Mouse (Mus musculus): ENCODE data around the gene Fhl2. TPM values are rescaled to one million over a fixed set of nuclear protein-coding genes. Genes with fewer than 3 reads are reported as not detected.

Fhl2 gene
- polyA plus RNA-seq, 1 experiment, result not detected

- WGBS, result 67% methylated on average over 2 of the region's 2 CpGs
- Histone ChIP-seq H3K4me1 (ENCODE audit: control insufficient read depth, insufficient read depth, low read length) (no peaks in the 10 kb centered on the region), H3K4me3 (ENCODE audit: insufficient read depth, low read depth, low read length) (no peak overlapping the region), H3K27ac (ENCODE audit: insufficient read depth, low read depth, low read length) (no peak overlapping the region)
- TF ChIP-seq CTCF (IDR thresholded peaks at IDR 0.05; ENCODE audit: insufficient read depth, low read depth, low read length) (no peak), POLR2A (IDR thresholded peaks at IDR 0.05; ENCODE audit: insufficient read depth, low read depth, low read length) (no peak)
Measured at GRCm38 (mm10) chr1:43224171-43224570, 27.4 kb upstream of the Fhl2 start.

- H3K4me1 ChIP-seq (ENCODE audit: control insufficient read depth, insufficient read depth, low read length), result 0 out of 2 replicates have a peak, but pooled peaks cover 2% of the 10 kb centered on the region
- 71% methylated on average over 5 of the region's 5 CpGs for WGBS
- no peak overlapping the region for H3K27ac ChIP-seq (ENCODE audit: insufficient read depth, low read depth, low read length)
- TF ChIP-seq CTCF (IDR thresholded peaks at IDR 0.05; ENCODE audit: insufficient read depth, low read depth, low read length) (no peak), POLR2A (IDR thresholded peaks at IDR 0.05; ENCODE audit: insufficient read depth, low read depth, low read length) (no peak)
- no peak overlapping the region for H3K4me3 ChIP-seq (ENCODE audit: insufficient read depth, low read depth, low read length)
Measured at GRCm38 (mm10) chr1:43223097-43223496, 26.3 kb upstream of the Fhl2 start.

DNA sequence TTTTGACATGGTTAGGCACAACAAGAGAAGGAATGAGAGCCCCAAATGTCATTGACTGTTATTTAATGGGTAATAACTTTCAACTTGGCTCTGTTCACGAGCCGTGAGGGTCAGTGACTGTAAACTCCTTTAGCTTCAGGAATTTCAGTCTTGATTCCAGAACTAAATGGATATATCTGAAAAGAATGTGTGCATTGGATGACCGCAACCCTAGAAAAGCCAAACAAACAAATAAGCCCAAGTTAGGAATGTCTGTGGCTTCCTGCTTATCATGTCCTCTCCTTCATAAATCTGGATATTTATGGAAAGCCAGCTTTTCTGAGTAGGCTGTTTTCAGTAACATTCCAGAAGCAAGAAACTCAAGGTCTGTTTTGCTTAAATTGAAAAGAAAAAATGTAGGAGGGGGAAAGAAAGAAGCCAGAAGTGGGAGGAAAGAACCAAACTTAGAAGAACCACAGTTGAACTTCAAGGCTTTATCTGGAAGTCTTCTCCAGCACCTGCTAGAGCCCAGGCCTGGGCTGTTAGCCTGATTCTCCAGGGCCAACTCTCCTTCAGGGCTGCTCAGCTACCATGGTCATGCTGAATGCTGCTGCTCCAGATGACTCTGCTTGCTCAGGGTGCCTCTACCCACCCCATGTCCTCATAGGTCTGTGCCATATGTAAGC is 21.4 kb upstream of the Fhl2 start:
- H3K27ac ChIP-seq (ENCODE audit: insufficient read depth, low read depth, low read length), result no peak overlapping the region
- H3K4me3 ChIP-seq (ENCODE audit: insufficient read depth, low read depth, low read length), result no peak overlapping the region
- TF ChIP-seq POLR2A (IDR thresholded peaks at IDR 0.05; ENCODE audit: insufficient read depth, low read depth, low read length) (no peak), CTCF (IDR thresholded peaks at IDR 0.05; ENCODE audit: insufficient read depth, low read depth, low read length) (no peak)
- 0 out of 2 replicates have a peak, but pooled peaks cover 2% of the 10 kb centered on the region for H3K4me1 ChIP-seq (ENCODE audit: control insufficient read depth, insufficient read depth, low read length)
- 92% methylated on average over 3 of the region's 3 CpGs for WGBS

GRCm38 (mm10) chr1:43215601-43216000 is 18.8 kb upstream of the Fhl2 start:
- H3K4me3 ChIP-seq (ENCODE audit: insufficient read depth, low read depth, low read length), result no peak overlapping the region
- 62% methylated on average over 3 of the region's 3 CpGs for WGBS
- TF ChIP-seq CTCF (IDR thresholded peaks at IDR 0.05; ENCODE audit: insufficient read depth, low read depth, low read length) (no peak), POLR2A (IDR thresholded peaks at IDR 0.05; ENCODE audit: insufficient read depth, low read depth, low read length) (no peak)
- H3K27ac ChIP-seq (ENCODE audit: insufficient read depth, low read depth, low read length), result no peak overlapping the region
- H3K4me1 ChIP-seq (ENCODE audit: control insufficient read depth, insufficient read depth, low read length), result 0 out of 2 replicates have a peak, but pooled peaks cover 2% of the 10 kb centered on the region

GRCm38 (mm10) chr1:43211274-43211673 is 14.5 kb upstream of the Fhl2 start:
- Histone ChIP-seq H3K4me3 (ENCODE audit: insufficient read depth, low read depth, low read length) (no peak overlapping the region), H3K4me1 (ENCODE audit: control insufficient read depth, insufficient read depth, low read length) (no peaks in the 10 kb centered on the region), H3K27ac (ENCODE audit: insufficient read depth, low read depth, low read length) (no peak overlapping the region)
- 24% methylated on average over 1 of the region's 1 CpGs for WGBS
- no peak for TF ChIP-seq CTCF (IDR thresholded peaks at IDR 0.05; ENCODE audit: insufficient read depth, low read depth, low read length)
- no peak for TF ChIP-seq POLR2A (IDR thresholded peaks at IDR 0.05; ENCODE audit: insufficient read depth, low read depth, low read length)

DNA sequence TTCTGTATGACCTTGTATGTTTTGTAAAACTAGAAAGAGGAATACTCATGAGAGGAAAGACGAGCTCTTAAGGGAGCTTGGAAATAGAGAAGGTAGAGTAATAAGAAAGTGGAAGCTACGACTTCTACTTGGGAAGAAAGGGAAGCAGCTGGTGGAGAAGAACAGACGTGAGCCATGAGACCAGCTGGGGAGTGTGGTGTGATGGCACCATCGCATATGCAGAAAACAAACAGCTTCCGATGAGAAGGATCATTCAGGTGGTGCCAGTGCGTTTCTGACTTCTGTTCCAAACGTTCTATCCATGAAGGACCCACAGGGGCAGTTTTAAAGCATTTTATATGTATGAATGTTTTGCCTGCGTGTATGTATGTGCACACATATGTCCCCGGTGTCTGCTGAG is 13.5 kb upstream of the Fhl2 start:
- H3K4me1 ChIP-seq (ENCODE audit: control insufficient read depth, insufficient read depth, low read length), result no peaks in the 10 kb centered on the region
- 84% methylated on average over 9 of the region's 9 CpGs for WGBS
- no peak overlapping the region for H3K4me3 ChIP-seq (ENCODE audit: insufficient read depth, low read depth, low read length)
- H3K27ac ChIP-seq (ENCODE audit: insufficient read depth, low read depth, low read length), result no peak overlapping the region
- TF ChIP-seq POLR2A (IDR thresholded peaks at IDR 0.05; ENCODE audit: insufficient read depth, low read depth, low read length), result no peak
- no peak for TF ChIP-seq CTCF (IDR thresholded peaks at IDR 0.05; ENCODE audit: insufficient read depth, low read depth, low read length)

DNA sequence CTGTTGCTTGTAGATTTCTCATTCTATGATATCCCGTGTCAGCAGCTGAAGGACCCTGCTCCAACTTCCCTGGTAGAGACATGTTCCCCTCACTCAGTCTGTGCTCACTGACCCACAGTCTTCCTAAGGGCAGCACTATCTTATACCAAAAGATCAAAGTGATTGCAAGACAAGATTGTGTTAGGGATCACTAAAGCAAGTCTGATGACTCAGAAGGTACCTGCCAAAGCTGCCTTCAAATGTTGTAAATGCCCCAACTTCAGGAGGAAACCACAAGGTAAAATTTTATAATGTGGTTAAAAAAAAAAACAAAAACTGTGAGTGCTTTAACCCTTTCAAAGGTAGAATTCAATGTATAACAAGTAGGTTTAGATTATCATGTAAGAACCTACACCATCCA is 10.4 kb upstream of the Fhl2 start:
- Histone ChIP-seq H3K4me3 (ENCODE audit: insufficient read depth, low read depth, low read length) (no peak overlapping the region), H3K4me1 (ENCODE audit: control insufficient read depth, insufficient read depth, low read length) (no peaks in the 10 kb centered on the region), H3K27ac (ENCODE audit: insufficient read depth, low read depth, low read length) (no peak overlapping the region)
- WGBS, result 97% methylated on average over 1 of the region's 1 CpGs
- TF ChIP-seq POLR2A (IDR thresholded peaks at IDR 0.05; ENCODE audit: insufficient read depth, low read depth, low read length), result no peak
- TF ChIP-seq CTCF (IDR thresholded peaks at IDR 0.05; ENCODE audit: insufficient read depth, low read depth, low read length), result no peak

DNA sequence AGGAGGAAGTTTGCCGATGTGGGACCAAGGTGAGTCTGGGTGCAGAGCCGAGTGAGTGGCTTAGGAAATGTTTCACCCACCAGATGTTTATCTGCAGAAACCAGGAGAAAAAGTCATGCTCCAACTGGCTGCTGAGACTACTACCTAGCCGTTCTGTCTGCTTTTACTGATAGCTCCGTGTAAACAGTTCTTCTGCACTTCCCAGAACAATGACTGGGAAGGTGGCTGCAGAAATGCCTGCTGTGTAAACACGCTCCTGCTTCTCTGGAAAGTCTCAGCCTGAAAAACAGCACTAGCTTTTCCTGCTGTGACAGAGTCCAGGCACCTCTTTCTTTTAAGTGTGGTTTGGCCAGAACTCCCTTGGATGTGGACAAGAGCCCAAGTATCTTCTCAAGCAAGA is 6.5 kb upstream of the Fhl2 start:
- no peak for TF ChIP-seq CTCF (IDR thresholded peaks at IDR 0.05; ENCODE audit: insufficient read depth, low read depth, low read length)
- Histone ChIP-seq H3K4me3 (ENCODE audit: insufficient read depth, low read depth, low read length) (no peak overlapping the region), H3K4me1 (ENCODE audit: control insufficient read depth, insufficient read depth, low read length) (peaks cover 3% of the 10 kb centered on the region; the same call in 1 of the 2 replicates), H3K27ac (ENCODE audit: insufficient read depth, low read depth, low read length) (no peak overlapping the region)
- WGBS, result 73% methylated on average over 5 of the region's 5 CpGs

GRCm38 (mm10) chr1:43202226-43202625 is 5.4 kb upstream of the Fhl2 start:
- Histone ChIP-seq H3K4me3 (ENCODE audit: insufficient read depth, low read depth, low read length) (no peak overlapping the region), H3K4me1 (ENCODE audit: control insufficient read depth, insufficient read depth, low read length) (peaks cover 3% of the 10 kb centered on the region; the same call in 1 of the 2 replicates), H3K27ac (ENCODE audit: insufficient read depth, low read depth, low read length) (no peak overlapping the region)
- TF ChIP-seq CTCF (IDR thresholded peaks at IDR 0.05; ENCODE audit: insufficient read depth, low read depth, low read length) (no peak), POLR2A (IDR thresholded peaks at IDR 0.05; ENCODE audit: insufficient read depth, low read depth, low read length) (no peak)

Measured in olfactory bulb, adult 2 months (tissue).